Mouse (Mus musculus) neutrophil, adult 5-6 weeks (primary cell): Measurements from ENCODE around the gene Gtsf1l. TPM values are rescaled to one million over a fixed set of nuclear protein-coding genes. Genes with fewer than 3 reads are reported as not detected.
"Not testable (repeated sequence)": the region's sequence is repeated elsewhere in the genome, so short reads cannot be mapped to it uniquely, and the experiment has no call there.

Source experiments
- ATAC-seq: fragments of 151-379, 151-347 bp; 2 replicates; pipeline ENCODE4 v1.8.0; 2017; ENCODE audit warnings: mild to moderate bottlenecking, moderate TSS enrichment; ENCODE audit not compliant: insufficient number of reproducible peaks, poor library complexity, low FRiP score, severe bottlenecking; ENCODE audit errors: extremely low read depth
- total RNA-seq: library from RNA; stranded (forward); fragments of 200-1000 nt; gene quantifications from 2 replicates; pipeline ENCODE4 v1.2.3, GENCODE M21; 2017

Gtsf1l gene
- total RNA-seq, 1 experiment from 2014 or later: not detected

DNA sequence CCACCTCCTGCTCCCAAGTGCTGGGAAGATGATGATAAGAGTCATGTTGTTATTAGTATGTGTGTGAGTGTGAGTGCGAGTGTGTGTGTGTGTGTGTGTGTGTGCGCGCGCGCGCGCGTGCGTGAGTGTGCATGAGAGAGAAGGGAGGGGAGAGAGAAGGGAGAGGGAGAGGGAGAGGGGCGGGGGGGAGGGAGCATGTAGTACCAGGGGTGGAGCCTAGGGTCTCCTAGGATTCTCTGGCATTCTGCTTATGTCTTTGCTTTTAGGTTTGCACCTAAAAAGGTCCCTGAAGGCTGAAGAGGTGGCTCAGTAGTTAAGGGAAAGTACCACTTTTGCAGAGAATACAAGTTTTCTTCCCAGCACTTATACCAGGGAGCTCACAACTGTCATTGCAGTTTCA, 7.3 kb upstream of the Gtsf1l start:
- no peak for ATAC-seq

DNA sequence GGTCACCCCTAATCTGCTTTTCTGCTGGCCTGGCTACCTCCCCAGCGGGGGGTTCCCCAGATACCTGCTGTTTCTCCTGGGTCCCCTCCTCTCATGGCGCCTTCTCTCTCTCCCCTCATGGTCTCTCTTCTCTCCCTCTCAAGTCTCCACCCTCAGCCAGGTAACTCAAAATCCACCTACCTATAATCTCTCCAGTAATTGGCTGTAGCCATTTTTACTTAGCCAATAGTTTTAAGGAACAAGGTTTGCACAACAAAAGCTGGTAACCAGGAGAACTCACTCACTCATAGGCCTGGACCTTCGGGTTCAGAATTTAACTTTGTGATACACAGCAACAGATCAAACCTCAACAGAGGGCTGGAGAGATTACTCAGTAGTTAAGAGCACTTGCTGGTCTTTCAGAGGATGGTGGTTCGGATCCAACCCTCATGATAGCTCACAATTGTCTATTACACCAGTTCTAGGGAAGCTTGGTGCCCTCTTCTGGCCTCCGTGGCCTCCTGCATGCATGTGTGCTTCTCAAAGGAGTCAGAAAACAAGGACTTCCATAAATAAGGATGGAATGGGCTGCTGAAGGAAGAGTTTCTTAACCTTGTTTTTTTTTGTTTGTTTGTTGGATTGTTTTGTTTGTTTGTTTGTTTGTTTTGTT, 1.9 kb upstream of the Gtsf1l start:
- ATAC-seq: no peak

DNA sequence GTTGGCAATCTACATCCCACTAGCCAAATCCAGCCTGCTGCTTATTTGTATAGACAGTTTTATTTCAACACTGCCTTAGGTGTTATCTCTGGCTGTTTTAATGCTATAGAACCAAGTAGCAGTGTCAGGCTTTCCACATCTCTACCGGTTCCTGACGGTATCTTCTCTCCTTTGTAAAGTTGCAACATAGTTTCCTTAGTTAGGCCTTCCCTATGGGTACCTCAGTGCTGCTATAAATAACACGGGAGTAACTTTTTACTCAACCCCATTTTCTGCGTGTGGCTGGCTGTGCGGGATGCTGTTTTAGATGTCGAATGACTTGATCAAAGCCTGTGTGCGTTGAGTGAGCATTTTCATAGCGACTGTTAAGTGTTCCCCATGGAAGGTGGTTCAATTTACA, 1.1 kb downstream of the Gtsf1l start:
- ATAC-seq: no peak

DNA sequence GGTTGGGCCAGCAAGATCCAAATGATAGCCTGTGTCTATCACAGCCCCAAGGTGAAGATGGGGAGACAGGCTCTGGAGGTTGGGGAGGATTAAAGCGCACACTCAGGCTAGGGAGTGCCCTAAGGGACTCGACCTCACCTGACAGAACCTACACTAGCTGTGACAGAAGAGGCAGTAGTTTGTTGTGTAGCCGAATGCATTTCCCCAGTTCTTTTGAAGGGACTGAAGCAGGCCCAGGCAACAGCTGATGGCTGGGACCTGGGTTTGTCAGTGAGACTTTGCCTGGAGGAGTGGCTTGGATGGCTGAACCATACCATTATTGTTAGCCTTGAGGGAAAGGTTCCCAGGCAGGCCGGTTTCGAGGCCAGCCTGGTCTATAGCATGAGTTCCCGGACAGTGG, 2.6 kb downstream of the Gtsf1l start:
- no peak for ATAC-seq

DNA sequence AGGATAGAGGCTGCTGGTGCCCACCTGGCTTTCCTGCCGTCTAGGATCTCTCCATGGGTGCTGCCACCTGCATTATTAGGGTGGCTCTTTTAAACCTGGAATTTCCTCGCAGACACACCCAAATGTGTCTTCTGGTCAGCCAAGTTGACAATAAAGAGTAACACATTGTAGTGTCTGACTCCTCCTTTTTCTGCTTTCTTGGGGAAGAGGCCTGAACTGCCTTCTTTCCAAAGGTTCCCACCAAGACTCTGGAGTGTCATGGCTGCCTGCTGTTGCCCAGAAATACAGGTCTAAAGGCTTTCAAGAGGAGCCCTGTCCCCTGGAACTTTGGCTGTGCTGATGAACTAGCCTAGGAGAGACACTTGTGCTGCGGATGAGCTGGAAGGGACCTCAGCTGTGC, 3.1 kb downstream of the Gtsf1l start:
- no peak for ATAC-seq

DNA sequence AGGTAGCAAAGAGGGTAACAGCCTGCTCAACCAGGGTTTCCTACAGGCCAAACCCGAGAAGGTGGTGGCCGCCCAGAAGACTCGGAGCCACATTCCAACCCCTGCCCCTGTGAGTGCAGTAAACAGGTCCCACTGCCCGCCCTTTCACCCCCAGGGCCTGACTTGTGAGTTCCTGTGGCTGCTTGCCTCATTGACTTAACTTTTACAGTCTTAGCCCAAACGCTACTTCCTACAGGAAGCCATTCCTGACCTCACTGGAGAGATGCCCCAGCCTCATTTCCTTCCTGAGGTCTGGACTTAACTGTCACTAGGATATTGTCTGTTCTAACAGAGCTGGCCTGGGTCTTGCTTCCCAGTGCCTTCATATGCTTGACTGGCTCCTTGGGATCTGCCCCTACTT, 5.1 kb downstream of the Gtsf1l start:
- ATAC-seq: no peak

DNA sequence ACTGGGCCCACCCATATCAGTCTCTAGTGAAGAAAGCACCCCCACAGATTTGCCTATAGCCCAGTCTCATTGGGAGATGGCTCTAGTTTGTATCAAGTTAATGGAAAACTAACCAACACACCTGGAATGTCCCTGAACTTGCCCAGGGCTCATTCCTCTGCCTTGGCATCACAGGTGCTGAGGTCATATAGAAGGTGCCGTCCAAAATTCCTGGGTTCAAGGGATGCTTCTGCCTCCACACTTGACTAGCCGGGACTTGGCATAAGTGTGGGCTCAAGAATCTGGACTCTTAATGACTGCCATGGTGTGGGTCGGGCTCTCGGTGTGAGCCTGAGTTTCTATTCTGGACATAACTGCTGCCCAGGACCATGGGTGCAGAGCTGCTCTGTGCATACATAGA, 8.6 kb downstream of the Gtsf1l start:
- no peak for ATAC-seq

DNA sequence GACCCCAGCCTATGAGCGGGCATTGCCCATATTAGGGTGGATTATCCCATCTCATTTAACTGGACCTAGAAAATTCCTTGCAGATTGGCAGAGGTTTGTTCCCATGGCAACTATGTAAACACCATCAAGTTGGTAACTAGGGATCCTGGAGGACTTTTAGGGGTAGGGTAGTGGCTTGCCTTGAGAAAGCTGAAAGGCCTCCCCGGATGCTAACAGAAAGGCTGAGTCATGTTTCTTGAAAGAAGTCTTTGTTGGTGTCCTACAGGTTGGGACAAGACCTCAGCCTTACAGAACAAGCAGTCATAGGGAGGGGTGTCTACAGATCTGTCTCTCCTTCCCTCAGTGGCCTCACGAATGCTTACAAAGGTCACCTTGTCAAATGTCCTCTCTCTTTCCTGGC, 12.4 kb downstream of the Gtsf1l start:
- ATAC-seq: no peak

DNA sequence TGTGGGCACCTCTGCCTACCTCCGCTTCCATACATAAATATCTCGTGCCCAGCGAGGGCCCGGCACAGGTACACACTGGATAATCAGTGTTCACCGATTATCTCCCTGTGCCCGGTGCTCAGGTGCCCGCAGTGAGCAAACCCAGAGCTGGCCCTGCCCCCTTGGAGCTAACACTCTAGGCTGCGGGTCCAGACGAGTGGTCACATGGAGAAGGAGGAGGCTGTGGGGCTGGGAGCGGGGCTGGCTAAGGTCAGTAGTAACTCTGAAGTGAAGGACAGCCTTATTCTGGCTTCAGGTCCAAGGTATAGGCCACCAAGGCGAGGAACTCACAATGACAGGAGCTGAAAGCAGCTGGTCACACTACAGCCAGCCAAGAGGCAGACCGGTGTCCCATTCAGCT, 12.8 kb downstream of the Gtsf1l start:
- no peak for ATAC-seq

DNA sequence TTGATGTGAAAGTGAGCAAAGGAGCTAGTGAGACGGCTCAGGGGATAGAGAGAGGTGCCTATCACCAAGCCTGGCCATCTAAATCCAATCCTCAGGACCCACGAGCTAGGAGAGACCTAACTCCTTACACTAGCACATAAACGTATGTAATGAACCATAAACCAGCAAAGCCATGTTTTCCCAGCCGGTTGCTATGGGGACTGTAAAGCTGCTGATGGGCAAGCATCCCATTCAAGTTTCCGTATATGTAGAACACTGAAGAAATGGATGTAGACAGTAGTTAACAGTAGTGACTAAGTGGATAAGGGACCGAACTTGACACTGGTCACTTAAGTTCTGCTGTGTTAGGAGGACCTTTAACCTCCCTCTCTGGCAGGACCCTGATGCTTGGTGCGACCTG, 13.6 kb downstream of the Gtsf1l start:
- no peak for ATAC-seq

DNA sequence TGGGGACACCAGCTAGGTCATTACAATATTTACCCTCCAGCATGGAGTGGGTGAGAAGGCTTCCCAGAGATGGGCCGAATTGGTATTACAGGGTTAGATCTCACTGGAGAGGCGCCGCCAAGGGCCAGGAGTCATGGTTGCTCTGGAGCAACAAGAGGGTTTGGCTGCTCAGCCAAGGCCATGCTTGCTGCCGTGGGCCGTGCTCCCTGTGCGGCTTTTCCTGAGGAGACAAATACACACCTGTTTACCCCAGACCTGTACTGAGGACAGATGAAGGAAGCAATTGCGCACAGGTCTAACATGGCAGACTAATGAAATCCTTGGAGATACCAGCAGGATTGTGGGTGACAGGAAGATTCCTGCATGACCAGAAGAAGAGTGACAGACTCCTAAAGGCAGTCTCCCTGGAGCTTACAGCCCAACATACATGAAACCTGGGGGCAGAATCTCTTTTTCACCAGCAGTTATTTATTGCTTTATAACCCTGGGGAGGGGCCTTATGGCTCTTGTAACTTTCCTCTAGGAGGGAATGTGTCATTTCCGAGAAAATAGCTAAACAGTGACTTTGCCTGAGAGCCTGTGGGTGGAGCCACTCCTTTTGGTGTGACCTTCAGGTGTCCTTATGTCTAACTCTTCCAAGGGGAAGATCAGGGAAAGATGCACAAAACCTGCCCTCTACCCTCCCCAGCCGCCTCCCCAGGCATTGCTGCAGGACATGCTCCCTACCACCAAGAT, 14.5 kb downstream of the Gtsf1l start:
- ATAC-seq: no peak

DNA sequence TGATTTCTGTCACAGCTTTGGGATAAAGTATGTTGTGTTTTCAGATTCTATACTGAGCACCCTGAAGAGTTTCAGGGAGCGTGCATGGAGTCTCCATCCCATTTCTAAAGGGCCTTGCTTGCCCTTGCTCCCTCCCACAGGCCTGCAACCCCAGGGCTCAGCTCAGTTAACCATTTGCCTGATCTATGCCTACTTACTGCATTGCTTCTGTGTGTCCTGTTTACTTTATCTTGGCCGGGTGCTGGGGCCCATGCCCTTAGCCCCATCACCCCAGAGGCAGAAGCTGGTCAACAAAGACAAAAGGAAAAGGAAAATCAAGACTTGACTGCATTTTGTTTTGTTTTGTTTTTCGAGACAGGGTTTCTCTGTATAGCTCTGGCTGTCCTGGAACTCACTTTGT, 16.1 kb downstream of the Gtsf1l start:
- no peak for ATAC-seq

DNA sequence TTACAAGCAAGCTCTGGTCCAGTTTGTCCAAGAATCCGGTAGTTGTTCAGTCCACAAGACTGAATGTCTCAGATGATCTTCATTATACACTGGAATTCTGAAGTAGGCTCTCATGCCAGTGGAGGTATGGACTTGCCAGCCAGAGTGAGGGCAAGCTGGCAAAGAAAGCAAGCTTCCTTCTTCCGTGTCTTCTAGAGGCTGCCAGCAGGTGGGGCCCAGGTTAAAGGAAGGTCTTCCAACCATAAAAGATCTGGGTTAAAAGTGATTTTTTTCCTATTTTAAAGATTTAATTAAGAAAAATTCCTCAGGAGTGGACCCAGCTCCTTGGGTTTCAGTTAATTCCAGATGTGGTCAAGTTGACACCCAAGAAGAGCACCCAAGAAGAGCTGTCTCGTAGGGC, 17.4 kb downstream of the Gtsf1l start:
- ATAC-seq: no peak

DNA sequence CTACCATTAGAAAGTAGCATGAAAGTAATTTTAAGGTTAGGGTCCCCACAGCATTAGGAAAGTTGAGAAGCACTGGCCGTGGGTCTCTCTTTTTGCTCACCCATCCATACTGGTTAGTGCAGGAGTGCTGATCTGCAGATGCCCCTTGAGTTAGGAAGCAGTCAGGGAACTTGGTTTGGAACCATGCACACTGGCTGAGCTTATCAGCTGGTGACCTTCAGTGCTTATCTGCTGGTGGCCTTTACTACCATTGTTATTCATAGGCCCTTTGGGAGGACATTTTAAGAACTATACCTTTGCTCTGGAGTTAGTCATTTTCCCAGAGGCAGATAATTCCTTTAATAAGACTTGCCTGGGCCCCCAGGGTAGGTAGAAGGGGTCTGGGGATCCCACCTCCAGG, 20.4 kb downstream of the Gtsf1l start:
- no peak for ATAC-seq

DNA sequence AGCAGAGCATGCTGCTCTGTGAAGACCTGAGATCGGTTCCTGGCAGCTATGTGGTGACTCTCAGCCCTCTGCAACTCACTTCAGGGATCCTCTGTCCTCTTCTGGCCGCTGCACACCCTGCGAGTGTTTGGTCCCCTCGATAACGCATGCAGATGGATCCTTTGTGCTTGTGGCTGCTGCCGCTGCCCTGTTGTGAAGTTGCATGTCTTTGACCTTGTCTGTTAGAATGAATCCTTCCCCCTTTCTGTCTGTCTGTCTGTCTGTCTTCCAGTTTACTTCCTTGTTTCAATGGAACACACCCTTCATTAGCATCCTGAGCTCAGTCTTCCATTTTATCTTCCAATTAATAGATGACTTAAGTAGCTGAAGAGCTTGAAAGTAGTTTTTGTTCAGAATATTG, 21.3 kb downstream of the Gtsf1l start:
- no peak for ATAC-seq

DNA sequence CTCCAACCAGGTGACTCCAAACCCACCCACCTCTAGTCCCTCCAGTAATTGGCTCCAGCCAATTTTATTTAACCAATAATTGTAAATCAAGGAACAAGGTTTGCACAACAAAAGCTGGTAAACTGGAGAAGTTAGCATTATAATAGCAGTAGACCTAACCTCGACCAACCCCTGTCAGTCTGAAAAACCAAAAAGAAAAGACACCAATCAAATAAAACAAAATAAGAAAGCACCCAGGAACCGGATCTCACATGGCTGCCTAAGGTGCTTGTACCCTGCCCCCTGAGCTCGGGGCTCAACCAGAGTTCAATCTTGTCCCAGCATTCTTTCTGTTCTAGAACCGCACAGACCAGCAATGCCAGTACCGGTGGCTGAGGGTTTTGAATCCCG, 25.5 kb downstream of the Gtsf1l start:
- ATAC-seq: no peak

DNA sequence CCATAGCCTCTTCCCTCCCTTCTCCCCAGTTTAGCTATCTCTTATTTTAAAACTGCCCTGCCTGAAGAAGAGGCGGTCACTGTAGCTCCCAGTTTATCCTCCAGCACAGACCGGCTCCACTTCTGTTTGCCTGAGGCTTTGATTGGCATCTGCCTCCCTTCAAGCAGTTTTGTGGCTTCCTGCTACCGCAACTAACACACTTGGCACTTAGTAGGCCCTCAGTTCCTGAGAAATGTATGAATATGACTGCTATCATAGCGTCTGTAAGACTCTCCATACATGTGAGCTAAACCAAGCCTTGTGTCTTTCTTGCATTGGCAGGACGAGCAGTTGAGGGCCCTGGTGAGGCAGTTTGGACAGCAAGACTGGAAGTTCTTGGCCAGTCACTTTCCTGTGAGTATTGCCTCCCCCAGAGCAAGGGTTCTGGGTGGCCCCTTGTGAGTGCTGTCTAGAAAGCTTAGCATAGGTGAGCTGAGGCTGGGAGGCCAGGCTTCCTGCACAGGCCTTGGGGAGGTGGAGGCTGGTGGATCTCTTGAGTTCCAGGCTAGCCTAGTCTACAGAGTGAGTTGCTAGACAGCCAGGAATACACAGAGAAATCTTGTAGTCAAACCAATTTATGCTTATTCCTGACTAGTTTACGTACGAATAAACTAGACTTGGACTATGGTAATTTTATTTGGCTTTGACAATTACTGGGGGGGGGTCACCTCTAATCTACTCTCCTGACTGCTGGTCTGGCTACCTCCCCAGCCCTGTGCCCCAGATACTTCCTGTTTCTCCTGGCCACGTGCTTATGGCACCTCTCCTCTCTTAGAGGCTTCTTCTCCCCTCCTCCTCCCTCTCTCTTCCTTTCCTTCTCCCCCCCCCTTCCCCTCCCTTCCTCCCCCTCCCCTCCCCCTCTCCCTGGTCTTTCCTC, 26.2 kb downstream of the Gtsf1l start:
- ATAC-seq: no peak

DNA sequence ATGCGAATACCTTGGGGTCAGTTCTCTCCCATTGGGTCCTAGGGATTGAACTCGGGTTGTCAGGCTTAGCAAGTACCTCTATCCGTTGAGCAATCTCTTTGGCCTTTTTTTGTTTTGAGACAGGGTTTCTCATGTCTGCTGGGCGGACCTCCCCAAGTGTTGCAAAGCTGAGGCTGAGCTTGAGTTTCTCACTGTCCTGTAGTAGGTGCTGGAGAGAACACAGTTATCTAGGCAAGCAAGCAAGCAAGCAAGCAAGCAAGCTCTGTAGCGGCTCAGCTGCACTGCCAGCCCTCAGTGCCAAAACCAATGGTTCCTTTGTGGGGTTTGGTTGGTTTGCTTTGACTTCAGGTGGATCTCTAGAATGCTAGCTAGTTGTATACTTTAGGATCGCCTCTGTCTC, 27.0 kb downstream of the Gtsf1l start:
- no peak for ATAC-seq

DNA sequence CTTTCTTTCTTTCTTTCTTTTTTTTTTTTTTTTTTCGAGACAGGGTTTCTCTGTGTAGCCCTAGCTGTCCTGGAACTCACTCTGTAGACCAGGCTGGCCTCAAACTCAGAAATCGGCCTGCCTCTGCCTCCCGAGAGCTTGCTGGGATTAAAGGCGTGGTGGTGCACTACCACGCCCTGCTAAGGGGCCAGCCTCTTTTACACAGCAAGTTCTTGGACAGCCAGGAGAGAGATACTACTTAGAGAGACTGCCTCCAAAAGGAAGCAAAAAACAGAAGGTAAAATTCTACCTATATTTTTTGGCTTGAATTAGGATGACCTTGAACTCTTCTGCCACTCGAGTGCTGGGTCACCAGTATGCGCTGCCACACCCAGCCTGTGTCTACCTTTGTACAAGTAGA, 28.7 kb downstream of the Gtsf1l start:
- ATAC-seq: not testable (repeated sequence)

DNA sequence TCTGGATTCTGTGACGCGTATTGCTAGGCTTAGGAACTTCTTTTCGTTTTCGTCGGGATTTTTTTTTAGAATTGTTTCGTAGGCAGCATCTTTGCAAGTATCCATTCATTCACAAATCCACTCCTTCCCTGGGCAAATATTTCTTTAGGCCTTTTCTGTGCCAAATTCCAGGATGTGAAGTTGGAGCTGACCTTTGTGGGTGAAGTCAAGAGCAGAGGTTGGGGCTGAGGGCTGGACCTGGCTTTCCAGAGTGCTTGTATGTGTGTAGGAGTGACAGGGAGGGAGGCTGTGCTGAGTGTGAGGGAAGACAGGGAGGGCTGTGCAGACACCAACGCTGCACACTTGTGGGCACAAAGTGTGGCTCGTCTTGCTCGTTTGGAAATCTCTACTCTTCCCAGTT, 31.1 kb downstream of the Gtsf1l start:
- no peak for ATAC-seq
